ENCODE assay signal across 10 mouse cellular contexts in the genomic region with DNA sequence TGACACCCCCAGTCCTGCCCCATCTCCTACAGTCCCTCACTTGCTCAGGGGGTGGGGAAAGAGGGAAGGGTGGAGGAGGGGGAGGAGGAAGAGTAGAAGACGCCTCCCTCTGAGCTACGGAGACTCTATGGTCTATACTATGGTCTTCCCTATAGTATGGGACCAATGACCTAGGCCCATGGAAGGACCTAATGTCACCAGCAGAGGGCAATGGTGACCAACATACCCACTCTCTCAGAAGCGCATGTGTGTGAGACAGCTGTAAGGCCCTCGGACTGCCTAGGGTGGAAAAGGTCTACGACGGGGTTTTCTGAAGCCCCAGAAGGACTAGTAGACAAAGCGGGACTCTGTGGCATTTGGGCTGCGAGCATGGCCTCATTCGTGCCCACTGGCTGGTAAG. TPM values are rescaled to one million over a fixed set of nuclear protein-coding genes. Genes with fewer than 3 reads are reported as not detected.
DNase-seq lines count a peak whose midpoint lies in the region; ATAC-seq and TF ChIP-seq lines count a peak whose summit lies in the region.
"Had no signal": no experiment of that assay in that cellular context is flagged by ENCODE, and none has a peak within 500 bp of the region (broad histone marks: within the 10 kb centered on the region; RNA-seq: fewer than 3 reads in every experiment).

No protein-coding gene starts in this region.

- H3K9me3 ChIP-seq in lung, embryonic 15.5 days: no peaks in the 10 kb centered on the region

- H3K79me3 ChIP-seq in C2C12 (ENCODE audit: low read depth): no peaks in the 10 kb centered on the region

- H3K79me2 ChIP-seq in C2C12 (ENCODE audit: control insufficient read depth, insufficient read depth): no peaks in the 10 kb centered on the region

- H3K27ac ChIP-seq in gastrocnemius, adult 2 months: no peak overlapping the region
- H3K27ac ChIP-seq in lung, embryonic 15.5 days: no peak overlapping the region

- no peak overlapping the region for H3K4me3 ChIP-seq in gastrocnemius, adult 2 months
- no peak overlapping the region for H3K4me3 ChIP-seq in C2C12 (ENCODE audit: insufficient read depth, poor library complexity, severe bottlenecking)
- H3K4me3 ChIP-seq in lung, embryonic 15.5 days: no peak overlapping the region

- no peak overlapping the region for H3K4me2 ChIP-seq in lung, embryonic 15.5 days

- no peak for DNase-seq in gastrocnemius, adult 2 months
- no peak for DNase-seq in gastrocnemius, postnatal 14 days
- peak; percentile 53 for DNase-seq in embryo, embryonic 9.5 days (ENCODE audit: extremely low spot score)
- DNase-seq in thymus, postnatal 4 days: peak; percentile 72
- DNase-seq in layer of hippocampus, postnatal 36 days: no peak
- DNase-seq in ovary, adult 18-20 months (ENCODE audit: low spot score): no peak

- H3K9ac ChIP-seq in lung, embryonic 15.5 days: no peak overlapping the region

- intact Hi-C loops in gastrocnemius, adult 2 months (cut with DNase I): loop anchor here (10.0 kb wide), 1 partner anchor 1351 kb away; no protein-coding TSS in a partner anchor
- intact Hi-C loops in gastrocnemius, postnatal 14 days (cut with DNase I; ENCODE audit: low total_unique reads): no loop called here

- no peaks in the 10 kb centered on the region for H3K36me3 ChIP-seq in C2C12 (ENCODE audit: control insufficient read depth, insufficient read depth)
- H3K36me3 ChIP-seq in lung, embryonic 15.5 days: no peaks in the 10 kb centered on the region

- 42% methylated on average over 9 of the region's 9 CpGs for WGBS in lung, embryonic 15.5 days

- H3K4me1 ChIP-seq in lung, embryonic 15.5 days: peaks cover 4% of the 10 kb centered on the region; the same call in 1 of the 2 replicates

- peak; percentile 62 for TF ChIP-seq CTCF in gastrocnemius, adult 2 months (IDR thresholded peaks at IDR 0.05)
- TF ChIP-seq CTCF in C2C12 (IDR thresholded peaks at IDR 0.05; ENCODE audit: control insufficient read depth, insufficient read depth, insufficient read length): peak; percentile 33

- no peak overlapping the region for H3ac ChIP-seq in C2C12 (ENCODE audit: control insufficient read depth, insufficient read length, low read depth)

- H3K27me3 ChIP-seq in C2C12 (ENCODE audit: control insufficient read depth, insufficient read depth, insufficient read length): peaks cover 19% of the 10 kb centered on the region
- no peaks in the 10 kb centered on the region; the same call in 1 of the 2 replicates for H3K27me3 ChIP-seq in lung, embryonic 15.5 days

- 0 out of 2 replicates have a peak, but pooled peaks have one; percentile 24 for ATAC-seq in lung, embryonic 15.5 days (ENCODE audit: borderline replicate concordance, extremely low read depth, low FRiP score, low TSS enrichment)
- ATAC-seq: Patski had no signal

TF ChIP-seq in C2C12, 6 proteins besides CTCF, POLR2A, EP300 and RAD21:
- TF ChIP-seq MYOG (IDR thresholded peaks at IDR 0.05; ENCODE audit: control insufficient read depth, extremely low read depth, insufficient read length) (no peak), USF1 (IDR thresholded peaks at IDR 0.05; ENCODE audit: low read depth) (no peak), MYOD1 (IDR thresholded peaks at IDR 0.05; ENCODE audit: control insufficient read depth, insufficient read length, low read depth) (no peak), CEBPB (IDR thresholded peaks at IDR 0.05; ENCODE audit: low read depth) (no peak), FOSL1 (IDR thresholded peaks at IDR 0.05; ENCODE audit: insufficient read depth, low read length, poor library complexity, severe bottlenecking) (no peak), MAX (IDR thresholded peaks at IDR 0.05) (no peak)

RNA-seq across cellular contexts. Expression of gene Ankrd60, which starts 24.3 kb away (rescaled TPM):
- total RNA-seq in gastrocnemius, adult 2 months (2021): not detected
- total RNA-seq in gastrocnemius, postnatal 14 days (2021): not detected
- not detected for polyA plus RNA-seq in C2C12 (2012; fragmentation: generic; extraction: Trizol)
- not detected in 2 replicates for polyA plus RNA-seq in lung, embryonic 15.5 days (2015; fragmentation: Nextera tagmentation; extraction: Ambion mirVana)
- not detected for total RNA-seq in layer of hippocampus, postnatal 36 days (2021)
- polyA plus RNA-seq: large intestine, adult 2 months; Patski had no signal

RNA-seq across cellular contexts. Expression of gene 1700021F07Rik, which starts 31.5 kb away (rescaled TPM):
- not detected for total RNA-seq in gastrocnemius, adult 2 months (2021)
- not detected for total RNA-seq in gastrocnemius, postnatal 14 days (2021)
- not detected for polyA plus RNA-seq in C2C12 (2012; fragmentation: generic; extraction: Trizol)
- not detected in 2 replicates for polyA plus RNA-seq in lung, embryonic 15.5 days (2015; fragmentation: Nextera tagmentation; extraction: Ambion mirVana)
- not detected for total RNA-seq in layer of hippocampus, postnatal 36 days (2021)
- polyA plus RNA-seq: large intestine, adult 2 months; Patski had no signal

Comparison
In these comparisons a context has a peak if more than half of its experiments do, and no peak if none do; other contexts are left out.
1. DNase-seq: peak in embryo, embryonic 9.5 days (single experiment) and thymus, postnatal 4 days (single experiment); none in gastrocnemius, adult 2 months (single experiment), gastrocnemius, postnatal 14 days (single experiment), layer of hippocampus, postnatal 36 days (0 of 2) and ovary, adult 18-20 months (single experiment).